In genomic region chr17:80553318-80554270, GRCm38 (mm10) we compare ENCODE assay signal across 8 mouse cellular contexts. TPM values are rescaled to one million over a fixed set of nuclear protein-coding genes. Genes with fewer than 3 reads are reported as not detected.
DNase-seq lines count a peak whose midpoint lies in the region; ATAC-seq and TF ChIP-seq lines count a peak whose summit lies in the region.

No protein-coding gene starts in this region.

- peak overlapping the region; percentile 57 for H3K4me3 ChIP-seq in forebrain, embryonic 12.5 days (replicated peaks)
- H3K4me3 ChIP-seq in heart, embryonic 16.5 days (ENCODE audit: low read length) = peak overlapping the region; percentile 61
- H3K4me3 ChIP-seq in liver, embryonic 14.5 days (ENCODE audit: insufficient read depth in 1 of 2, low read depth in 2 of 2, low read length in 2 of 2) = peak overlapping the region; percentile 71 to 94
- peak overlapping the region; percentile 65 for H3K4me3 ChIP-seq in neural tube, embryonic 11.5 days (ENCODE audit: low read depth, low read length)
- peak overlapping the region; percentile 66 for H3K4me3 ChIP-seq in stomach, postnatal 0 days (ENCODE audit: low read depth, low read length)

- no peaks in the 10 kb centered on the region for H3K9me3 ChIP-seq in forebrain, embryonic 12.5 days
- H3K9me3 ChIP-seq in heart, embryonic 16.5 days (replicated peaks; ENCODE audit: control insufficient read depth, low read length) = no peaks in the 10 kb centered on the region
- no peaks in the 10 kb centered on the region for H3K9me3 ChIP-seq in liver, embryonic 14.5 days (ENCODE audit: control insufficient read depth, low read length)
- no peaks in the 10 kb centered on the region for H3K9me3 ChIP-seq in neural tube, embryonic 11.5 days (ENCODE audit: control insufficient read depth, low read length)
- no peaks in the 10 kb centered on the region for H3K9me3 ChIP-seq in stomach, postnatal 0 days (ENCODE audit: control insufficient read depth, low read length)

- H3K27ac ChIP-seq in forebrain, embryonic 12.5 days = peak overlapping the region; percentile 67
- no peak overlapping the region for H3K27ac ChIP-seq in heart, embryonic 16.5 days (ENCODE audit: low read length)
- H3K27ac ChIP-seq in liver, embryonic 14.5 days = peak overlapping the region; percentile 12; the same call in 1 of the 2 replicates
- H3K27ac ChIP-seq in neural tube, embryonic 11.5 days (ENCODE audit: low read depth, low read length) = no peak overlapping the region
- 0 out of 2 replicates have a peak overlapping the region, but pooled peaks have one; percentile 61 for H3K27ac ChIP-seq in stomach, postnatal 0 days (replicated peaks)

- H3K4me2 ChIP-seq in forebrain, embryonic 12.5 days = peak overlapping the region; percentile 58
- peak overlapping the region; percentile 77 for H3K4me2 ChIP-seq in heart, embryonic 16.5 days (ENCODE audit: low read depth, low read length)
- H3K4me2 ChIP-seq in liver, embryonic 14.5 days (ENCODE audit: low read depth) = peak overlapping the region; percentile 81
- peak overlapping the region; percentile 59 for H3K4me2 ChIP-seq in neural tube, embryonic 11.5 days (ENCODE audit: low read depth)
- peak overlapping the region; percentile 81 for H3K4me2 ChIP-seq in stomach, postnatal 0 days (replicated peaks; ENCODE audit: low read depth)

- TF ChIP-seq CTCF in liver, embryonic 14.5 days (IDR thresholded peaks at IDR 0.05; ENCODE audit: low read depth) = peak; percentile 74
- TF ChIP-seq CTCF in stomach, postnatal 0 days (IDR thresholded peaks at IDR 0.05; ENCODE audit: low read depth) = peak; percentile 83

- H3K27me3 ChIP-seq in forebrain, embryonic 12.5 days = no peaks in the 10 kb centered on the region
- no peaks in the 10 kb centered on the region for H3K27me3 ChIP-seq in heart, embryonic 16.5 days (ENCODE audit: control insufficient read depth, insufficient read depth, low read length)
- no peaks in the 10 kb centered on the region for H3K27me3 ChIP-seq in liver, embryonic 14.5 days (ENCODE audit: control insufficient read depth, insufficient read depth, low read length)
- H3K27me3 ChIP-seq in neural tube, embryonic 11.5 days (ENCODE audit: control insufficient read depth, insufficient read depth, low read length) = no peaks in the 10 kb centered on the region
- no peaks in the 10 kb centered on the region for H3K27me3 ChIP-seq in stomach, postnatal 0 days (ENCODE audit: control insufficient read depth, insufficient read depth, low read length)

- H3K4me1 ChIP-seq in forebrain, embryonic 12.5 days = peaks cover 11% of the 10 kb centered on the region
- no peaks in the 10 kb centered on the region for H3K4me1 ChIP-seq in heart, embryonic 16.5 days (ENCODE audit: control insufficient read depth, insufficient read depth, low read length)
- peaks cover 3 to 8% of the 10 kb centered on the region in 2 experiments; a peak in 2 of 4 replicates for H3K4me1 ChIP-seq in liver, embryonic 14.5 days (replicated peaks; ENCODE audit: control insufficient read depth in 2 of 2, insufficient read depth in 2 of 2, low read length in 1 of 2)
- H3K4me1 ChIP-seq in neural tube, embryonic 11.5 days (ENCODE audit: control insufficient read depth, insufficient read depth, low read length) = no peaks in the 10 kb centered on the region
- no peaks in the 10 kb centered on the region for H3K4me1 ChIP-seq in stomach, postnatal 0 days (replicated peaks; ENCODE audit: control insufficient read depth, insufficient read depth)

- H3K36me3 ChIP-seq in forebrain, embryonic 12.5 days (replicated peaks) = no peaks in the 10 kb centered on the region
- no peaks in the 10 kb centered on the region for H3K36me3 ChIP-seq in heart, embryonic 16.5 days (ENCODE audit: control insufficient read depth, insufficient read depth)
- H3K36me3 ChIP-seq in liver, embryonic 14.5 days (replicated peaks; ENCODE audit: control insufficient read depth, insufficient read depth, low read depth) = no peaks in the 10 kb centered on the region
- no peaks in the 10 kb centered on the region for H3K36me3 ChIP-seq in neural tube, embryonic 11.5 days (ENCODE audit: control insufficient read depth, insufficient read depth, low read length)
- H3K36me3 ChIP-seq in stomach, postnatal 0 days (ENCODE audit: control insufficient read depth, insufficient read depth, low read length) = no peaks in the 10 kb centered on the region

- DNase-seq in ES-CJ7 (ENCODE audit: low read depth, low spot score) = peak; percentile 87
- peak; percentile 86 to 88 for DNase-seq in kidney, postnatal 25 days
- DNase-seq in liver, embryonic 14.5 days (ENCODE audit: low read depth in 3 of 3, low spot score in 3 of 3) = peak; percentile 72 to 76 (median 75)
- peak; percentile 82 for DNase-seq in neural tube, embryonic 11.5 days (ENCODE audit: low spot score)
- DNase-seq in stomach, postnatal 0 days (ENCODE audit: low spot score) = peak; percentile 82

- peak overlapping the region; percentile 58 for H3K9ac ChIP-seq in forebrain, embryonic 12.5 days
- H3K9ac ChIP-seq in heart, embryonic 16.5 days (ENCODE audit: low read length) = peak overlapping the region; percentile 69
- peak overlapping the region; percentile 75 for H3K9ac ChIP-seq in liver, embryonic 14.5 days (replicated peaks)
- H3K9ac ChIP-seq in neural tube, embryonic 11.5 days (ENCODE audit: low read length) = peak overlapping the region; percentile 79
- H3K9ac ChIP-seq in stomach, postnatal 0 days (ENCODE audit: low read length) = peak overlapping the region; percentile 64

- ATAC-seq in cerebellum, adult (ENCODE audit: insufficient number of reproducible peaks, low FRiP score, low TSS enrichment) = peak; percentile 90
- ATAC-seq in forebrain, embryonic 12.5 days (ENCODE audit: low FRiP score) = peak; percentile 91
- peak; percentile 88 for ATAC-seq in heart, embryonic 16.5 days (replicated peaks; ENCODE audit: extremely low read depth, insufficient read depth, low FRiP score)
- ATAC-seq in liver, embryonic 14.5 days (ENCODE audit: insufficient read depth) = peak; percentile 81
- ATAC-seq in neural tube, embryonic 11.5 days (ENCODE audit: insufficient read depth, low FRiP score, low TSS enrichment) = peak; percentile 83
- peak; percentile 87 for ATAC-seq in stomach, postnatal 0 days (ENCODE audit: low FRiP score, low TSS enrichment)

- 2% methylated on average over 35 of the region's 35 CpGs for WGBS in forebrain, embryonic 12.5 days
- WGBS in heart, embryonic 16.5 days = 5% methylated on average over 35 of the region's 35 CpGs
- 3% methylated on average over 35 of the region's 35 CpGs for WGBS in liver, embryonic 14.5 days (ENCODE audit: insufficient replicate concordance)
- WGBS in neural tube, embryonic 11.5 days = 3% methylated on average over 35 of the region's 35 CpGs
- 2% methylated on average over 35 of the region's 35 CpGs for WGBS in stomach, postnatal 0 days

- no peak for TF ChIP-seq EP300 in liver, embryonic 14.5 days (IDR thresholded peaks at IDR 0.05; ENCODE audit: low read depth)
- no peak for TF ChIP-seq EP300 in stomach, postnatal 0 days (optimal IDR thresholded peaks at IDR 0.05)

RNA-seq across cellular contexts. Expression of gene Cdkl4, which starts 24.0 kb away (rescaled TPM):
- polyA plus RNA-seq in forebrain, embryonic 12.5 days (2016; fragmentation: Nextera tagmentation; extraction: Ambion mirVana) = 1.5 TPM in 2 replicates
- polyA plus RNA-seq in heart, embryonic 16.5 days (2015; fragmentation: Nextera tagmentation; extraction: Ambion mirVana) = 0.14 and 0.32 TPM in 2 replicates
- polyA plus RNA-seq in liver, embryonic 14.5 days (2012; rRNA removed) = 0.11 and 0.13 TPM in 2 replicates
- 0.09 TPM in 1 of 2 replicates, not detected in the other for polyA plus RNA-seq in liver, embryonic 14.5 days (2014; fragmentation: Nextera tagmentation; extraction: Ambion mirVana)
- 4.9 and 7.3 TPM in 2 replicates for polyA plus RNA-seq in neural tube, embryonic 11.5 days (2014; fragmentation: Nextera tagmentation; extraction: Ambion mirVana)
- polyA plus RNA-seq in stomach, postnatal 0 days (2015; fragmentation: Nextera tagmentation; extraction: Ambion mirVana) = 0.05 and 0.08 TPM in 2 replicates

Comparison
In these comparisons a context has a peak if more than half of its experiments do, and no peak if none do; other contexts are left out.
1. H3K27ac ChIP-seq: peak in forebrain, embryonic 12.5 days (single experiment), liver, embryonic 14.5 days (single experiment) and stomach, postnatal 0 days (single experiment); none in heart, embryonic 16.5 days (single experiment) and neural tube, embryonic 11.5 days (single experiment).
2. Peak in every context shown above with its lines, with median percentiles within 50 percentile points of each other: DNase-seq, ATAC-seq, H3K4me2 ChIP-seq, H3K4me3 ChIP-seq and H3K9ac ChIP-seq.